Mouse (Mus musculus) urinary bladder, adult 2 months (tissue): Measurements from ENCODE around the gene Mrpl38. TPM values are rescaled to one million over a fixed set of nuclear protein-coding genes. Genes with fewer than 3 reads are reported as not detected.
A peak's percentile ranks its signal among the peaks of the same experiment; 100 is the strongest.

ENCODE experiments used
- DNase-seq: peaks from one replicate; pipeline ENCODE4 v3.0.0; 2022; ENCODE audit warnings: low spot score
- polyA plus RNA-seq: library from polyadenylated mRNA; depleted of rRNA; stranded (reverse); fragments of >200 nt; gene quantifications from 2 replicates; pipeline ENCODE4 v1.2.3, GENCODE M21; 2012; rRNA removed

Gene Mrpl38
- 21.4 and 29.3 TPM in 2 replicates for polyA plus RNA-seq

GRCm38 (mm10) chr11:116138468-116139138 is at the start of gene Mrpl38:
Gene Mrpl38 (minus strand): TSS chr11:116138868.
- DNase-seq = peak; percentile 72

- DNase-seq = no peak
Observed at GRCm38 (mm10) chr11:116187226-116187930, 48.7 kb upstream of the Mrpl38 start.

DNA sequence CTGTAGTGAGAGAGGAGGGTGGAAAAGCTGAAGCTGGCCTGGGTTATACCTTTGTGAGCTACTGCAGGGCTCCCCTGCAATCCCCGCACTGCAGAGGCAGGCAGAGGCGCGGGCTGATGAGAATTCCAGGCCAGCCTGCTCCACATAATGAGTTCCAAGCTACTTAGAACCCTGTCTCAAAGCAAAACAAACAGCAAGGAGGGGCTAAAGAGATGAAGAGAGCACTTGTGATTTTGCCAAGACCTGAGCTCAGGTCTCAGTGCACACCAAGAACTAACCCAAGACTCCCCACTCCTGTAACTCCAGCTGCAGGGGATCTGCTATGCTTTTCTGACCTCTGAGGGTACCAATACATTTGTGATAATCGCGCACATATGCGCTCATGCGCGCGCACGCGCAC is 47.7 kb upstream of the Mrpl38 start:
- DNase-seq = no peak

GRCm38 (mm10) chr11:116185836-116186235 is 47.2 kb upstream of the Mrpl38 start:
- no peak for DNase-seq

GRCm38 (mm10) chr11:116178411-116179121 is 39.9 kb upstream of the Mrpl38 start:
- DNase-seq = no peak

GRCm38 (mm10) chr11:116176010-116176409 is 37.3 kb upstream of the Mrpl38 start:
- DNase-seq = no peak

- no peak for DNase-seq
Observed at GRCm38 (mm10) chr11:116174775-116175448, 36.2 kb upstream of the Mrpl38 start.

- DNase-seq = no peak
Observed at GRCm38 (mm10) chr11:116171959-116172358, 33.3 kb upstream of the Mrpl38 start.

GRCm38 (mm10) chr11:116170003-116170800 is 31.5 kb upstream of the Mrpl38 start:
- no peak for DNase-seq

- no peak for DNase-seq
Observed at GRCm38 (mm10) chr11:116169214-116169613, 30.5 kb upstream of the Mrpl38 start.

GRCm38 (mm10) chr11:116167884-116168439 is 29.3 kb upstream of the Mrpl38 start, which contains the start of gene Fbf1:
Gene Fbf1 (minus strand): TSS chr11:116168166.
- DNase-seq = peak; percentile 80

GRCm38 (mm10) chr11:116167232-116167631 is 28.6 kb upstream of the Mrpl38 start:
- no peak for DNase-seq

DNA sequence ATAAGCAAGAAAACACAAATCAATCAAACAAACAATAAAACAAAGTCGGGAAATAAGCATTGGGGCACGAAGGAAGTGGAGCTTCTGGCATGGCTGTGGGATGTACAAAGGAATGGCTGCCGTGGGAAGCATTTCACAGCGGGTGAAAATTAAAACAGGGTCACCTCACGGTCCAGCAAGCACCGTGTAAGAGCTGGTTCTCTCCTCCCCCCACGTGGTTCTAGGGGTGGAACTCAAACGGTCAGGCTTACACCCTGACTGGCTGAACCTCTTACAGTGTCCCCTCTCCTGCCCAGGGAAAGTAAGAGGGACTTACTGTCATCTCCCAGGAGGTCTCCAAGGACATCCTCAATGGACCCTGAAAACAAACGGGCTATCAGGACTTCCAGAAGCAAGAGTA is 24.3 kb upstream of the Mrpl38 start:
- no peak for DNase-seq

DNA sequence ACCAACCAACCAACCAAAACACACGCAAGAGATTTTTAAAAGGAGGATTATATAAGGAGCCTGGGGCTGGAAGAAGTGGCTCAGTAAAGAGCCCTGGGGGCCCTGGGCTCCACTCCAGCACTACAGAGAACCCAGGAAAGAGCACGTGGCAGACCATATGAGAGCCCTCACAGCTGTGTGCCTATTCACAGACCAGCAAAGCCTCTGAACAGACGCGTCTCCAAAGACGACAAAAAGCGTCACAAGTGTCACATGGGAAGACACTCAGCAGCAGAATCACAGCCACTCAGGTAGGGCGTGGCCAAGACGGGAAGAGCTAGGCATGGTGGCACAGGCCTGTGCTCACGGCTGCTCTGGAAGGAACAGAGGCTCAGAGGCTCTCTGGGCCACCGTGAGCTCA is 23.5 kb upstream of the Mrpl38 start:
- no peak for DNase-seq

DNA sequence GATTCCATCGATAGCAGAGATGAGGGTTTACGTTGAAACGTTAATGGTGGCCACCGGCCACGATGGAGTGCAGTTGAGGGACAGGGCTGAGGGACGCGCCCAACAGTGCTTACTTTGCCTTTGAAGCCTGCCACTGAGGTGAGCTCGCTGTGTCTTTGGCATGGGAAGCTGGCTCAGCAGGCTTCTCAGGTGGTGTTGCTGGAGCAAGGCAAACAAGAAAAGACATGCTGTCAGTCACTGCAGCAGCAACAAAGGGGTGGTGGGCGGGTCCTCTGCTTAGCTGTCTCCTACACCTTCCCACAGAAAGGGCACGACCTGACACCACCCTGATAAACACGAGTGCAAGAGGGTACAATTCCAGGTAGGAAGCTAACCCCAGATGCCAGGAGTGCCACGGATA is 22.6 kb upstream of the Mrpl38 start:
- no peak for DNase-seq

GRCm38 (mm10) chr11:116150960-116151359 is 12.3 kb upstream of the Mrpl38 start:
- DNase-seq = no peak

DNA sequence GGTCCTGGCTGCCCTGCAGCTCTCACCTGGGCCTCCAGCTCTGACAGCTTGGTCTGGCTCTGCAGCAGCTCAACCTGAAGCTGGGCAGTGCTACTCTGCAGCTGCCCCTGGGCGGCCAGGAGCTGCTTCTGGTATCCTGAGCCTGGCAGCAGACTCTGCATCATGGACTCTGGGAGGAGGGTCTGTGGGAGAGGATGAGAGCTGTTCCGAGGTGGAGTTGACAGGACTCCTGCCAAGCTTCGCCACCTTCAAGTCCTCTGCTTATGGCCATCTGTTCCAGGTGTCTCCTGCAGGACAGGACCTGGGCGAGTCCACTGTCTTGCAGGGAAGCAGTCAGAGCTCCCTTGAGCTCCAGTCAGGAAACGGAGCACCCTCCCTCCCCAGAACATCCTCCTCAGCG is 10.7 kb upstream of the Mrpl38 start:
- DNase-seq = no peak

DNA sequence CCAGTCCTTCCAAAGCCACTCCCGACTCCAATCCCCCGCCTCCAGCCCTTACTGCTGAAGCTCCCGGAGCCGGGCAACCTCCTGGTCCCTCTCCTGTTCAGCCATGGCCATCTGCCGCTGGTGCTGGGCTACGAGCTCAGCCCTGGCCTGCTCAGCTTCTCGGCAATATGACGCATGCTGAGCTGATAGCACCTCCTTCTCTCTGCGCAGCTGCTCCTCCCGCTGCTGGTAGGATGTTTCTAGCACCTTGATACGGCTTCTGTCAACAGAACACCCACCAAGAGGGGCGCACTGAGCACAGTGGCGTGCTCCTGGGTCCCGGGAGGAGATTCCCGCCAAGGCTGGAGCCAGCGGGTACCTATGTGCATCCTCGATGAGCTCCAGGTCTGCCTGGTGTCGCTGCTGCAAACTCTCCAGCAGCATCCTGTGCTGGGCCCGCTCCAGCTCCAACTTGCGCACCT is 10.1 kb upstream of the Mrpl38 start:
- DNase-seq = no peak

GRCm38 (mm10) chr11:116146294-116146985 is 7.8 kb upstream of the Mrpl38 start:
- DNase-seq = no peak
